Mouse (Mus musculus) cerebellum, adult 9-11 months (tissue): Measurements from ENCODE around the gene Trpm3.
A peak's percentile ranks its signal among the peaks of the same experiment; 100 is the strongest.

Experiments used
- DNase-seq: peaks from one replicate; pipeline ENCODE4 v3.0.0; 2022

Gene Trpm3

GRCm38 (mm10) chr19:22930368-22930834 is 791.6 kb downstream of the Trpm3 start:
- DNase-seq: peak; percentile 63

- no peak for DNase-seq
These were observed 792.2 kb downstream of the Trpm3 start for GRCm38 (mm10) chr19:22931006-22931405.

- DNase-seq: no peak
These were observed 796.2 kb downstream of the Trpm3 start for GRCm38 (mm10) chr19:22935067-22935466.

GRCm38 (mm10) chr19:22938848-22939724 is 800.2 kb downstream of the Trpm3 start:
- DNase-seq: peak; percentile 57

- peak; percentile 74 for DNase-seq
These were observed 801.0 kb downstream of the Trpm3 start for GRCm38 (mm10) chr19:22939836-22940235.

GRCm38 (mm10) chr19:22940487-22940886 is 801.6 kb downstream of the Trpm3 start:
- DNase-seq: peak; percentile 99

GRCm38 (mm10) chr19:22940956-22941355 is 802.1 kb downstream of the Trpm3 start:
- no peak for DNase-seq

GRCm38 (mm10) chr19:22952480-22952879 is 813.6 kb downstream of the Trpm3 start:
- no peak for DNase-seq

- DNase-seq: no peak
These were observed 814.3 kb downstream of the Trpm3 start for GRCm38 (mm10) chr19:22953191-22953590.

GRCm38 (mm10) chr19:22958414-22958813 is 819.6 kb downstream of the Trpm3 start:
- DNase-seq: no peak

GRCm38 (mm10) chr19:22960450-22961265 is 821.8 kb downstream of the Trpm3 start:
- DNase-seq: peak; percentile 49

- DNase-seq: peak; percentile 65
These were observed 823.3 kb downstream of the Trpm3 start for GRCm38 (mm10) chr19:22962001-22962708.

- peak; percentile 100 for DNase-seq
These were observed 823.9 kb downstream of the Trpm3 start for GRCm38 (mm10) chr19:22962731-22963130.

- peak; percentile 55 for DNase-seq
These were observed 825.0 kb downstream of the Trpm3 start for GRCm38 (mm10) chr19:22963726-22964398.

- no peak for DNase-seq
These were observed 826.6 kb downstream of the Trpm3 start for GRCm38 (mm10) chr19:22965470-22965869.

- DNase-seq: peak; percentile 61
These were observed 834.4 kb downstream of the Trpm3 start for GRCm38 (mm10) chr19:22973294-22973693.

- DNase-seq: peak; percentile 28
These were observed 834.9 kb downstream of the Trpm3 start for GRCm38 (mm10) chr19:22973727-22974126.

- DNase-seq: peak; percentile 16
These were observed 837.0 kb downstream of the Trpm3 start for GRCm38 (mm10) chr19:22975801-22976200.

GRCm38 (mm10) chr19:22977508-22977907 is 838.7 kb downstream of the Trpm3 start:
- no peak for DNase-seq

GRCm38 (mm10) chr19:22978763-22979162 is 839.9 kb downstream of the Trpm3 start:
- no peak for DNase-seq

GRCm38 (mm10) chr19:22979191-22979590 is 840.3 kb downstream of the Trpm3 start:
- no peak for DNase-seq

- peak; percentile 83 for DNase-seq
These were observed 849.1 kb downstream of the Trpm3 start for GRCm38 (mm10) chr19:22987914-22988313.
